Mouse (Mus musculus) heart, embryonic 11.5 days (tissue): Measurements from ENCODE around the gene Slc12a1. TPM values are rescaled to one million over a fixed set of nuclear protein-coding genes. Genes with fewer than 3 reads are reported as not detected.
"Not testable (repeated sequence)": the region's sequence is repeated elsewhere in the genome, so short reads cannot be mapped to it uniquely, and the experiment has no call there.

Experiments
- ATAC-seq: fragments of 200-750 bp; cut with Nextera tagmentation; replicated peaks from 2 replicates; pipeline ENCODE4 v1.8.0; 2017; ENCODE audit warnings: moderate library complexity; ENCODE audit not compliant: insufficient number of reproducible peaks, low FRiP score, low TSS enrichment
- H3K27ac ChIP-seq: fragments of 300-500 bp; sonication (generic); 2 replicates; pipeline ENCODE4 v1.5.1; 2014; ENCODE audit warnings: mild to moderate bottlenecking, low read depth, low read length
- H3K27me3 ChIP-seq: fragments of 300-500 bp; sonication (generic); 2 replicates; pipeline ENCODE4 v1.6.1; 2014; ENCODE audit warnings: mild to moderate bottlenecking, low read length, mixed read lengths; ENCODE audit not compliant: control insufficient read depth, insufficient read depth
- H3K36me3 ChIP-seq: fragments of 300-500 bp; sonication (generic); 2 replicates; pipeline ENCODE4 v1.6.1; 2014; ENCODE audit warnings: mild to moderate bottlenecking, low read length, moderate library complexity, mixed read lengths; ENCODE audit not compliant: control insufficient read depth, insufficient read depth
- H3K4me1 ChIP-seq: fragments of 300-500 bp; sonication (generic); 2 replicates; pipeline ENCODE4 v1.6.1; 2014; ENCODE audit warnings: low read length; ENCODE audit not compliant: control insufficient read depth, insufficient read depth
- H3K4me2 ChIP-seq: fragments of 300-500 bp; sonication (generic); 2 replicates; pipeline ENCODE4 v1.6.1; 2014; ENCODE audit warnings: mild to moderate bottlenecking, moderate library complexity
- H3K4me3 ChIP-seq: fragments of 300-500 bp; sonication (generic); 2 replicates; pipeline ENCODE4 v1.5.1; 2014; ENCODE audit warnings: low read depth, low read length
- H3K9ac ChIP-seq: fragments of 300-500 bp; sonication (generic); 2 replicates; pipeline ENCODE4 v1.6.1; 2014; ENCODE audit warnings: mild to moderate bottlenecking, low read depth, low read length, moderate library complexity
- H3K9me3 ChIP-seq: fragments of 300-500 bp; sonication (generic); replicated peaks from 2 replicates; pipeline ENCODE4 v1.6.1; 2016; ENCODE audit warnings: low read length; ENCODE audit not compliant: control insufficient read depth
- WGBS: fragments of 180-500 bp; shearing (Covaris S2); extraction: QIAGEN DNeasy Blood & Tissue Kit; methylation state at CpG from one replicate; pipeline ENCODE4 v1.1.7; 2014; ENCODE audit not compliant: insufficient replicate concordance; 5-methylcytosine and 5-hydroxymethylcytosine counted together
- polyA plus RNA-seq: library from polyadenylated mRNA; unstranded; fragments of >200 nt; fragmentation: Nextera tagmentation; extraction: Ambion mirVana; gene quantifications from 2 replicates; pipeline ENCODE4 v1.2.1, GENCODE M21; 2014

The Slc12a1 gene
- not detected in 2 replicates for polyA plus RNA-seq

DNA sequence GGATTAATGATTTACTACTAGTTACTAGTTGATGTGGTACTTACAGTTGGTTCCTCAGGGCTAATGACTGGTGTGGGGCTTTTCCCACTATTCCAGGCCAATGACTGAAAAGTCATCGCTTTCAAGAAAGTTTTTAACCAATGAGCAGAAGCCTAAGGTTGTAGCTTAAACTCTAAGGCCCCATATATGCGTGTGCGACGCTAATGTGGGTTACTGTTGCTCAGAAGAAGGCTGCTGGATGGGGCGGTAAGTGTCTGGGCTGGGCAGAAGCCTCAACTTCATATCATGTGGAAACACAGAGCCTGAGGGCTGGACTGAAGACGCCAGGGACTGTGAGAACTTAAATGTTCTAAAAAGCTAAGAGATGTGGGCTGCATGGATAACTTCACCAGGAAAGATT lies at the start of gene Slc12a1:
Gene Slc12a1, plus strand, starts transcription at position 118 of the 400 bp plus-strand sequence.
- H3K36me3 ChIP-seq = no peaks in the 10 kb centered on the region
- no peak within 1 kb of the TSS for H3K4me3 ChIP-seq
- no peaks in the 10 kb centered on the region for H3K9me3 ChIP-seq
- H3K27ac ChIP-seq = no peak within 1 kb of the TSS
- no peak within 1 kb of the TSS for H3K9ac ChIP-seq
- no peaks in the 10 kb centered on the region for H3K4me1 ChIP-seq
- 78% methylated on average over 6 of the region's 6 CpGs for WGBS
- ATAC-seq = no peak
- H3K27me3 ChIP-seq = no peaks in the 10 kb centered on the region
- H3K4me2 ChIP-seq = no peak within 1 kb of the TSS

- not testable (repeated sequence) for H3K27me3 ChIP-seq, H3K4me3 ChIP-seq, H3K4me1 ChIP-seq, H3K4me2 ChIP-seq, ATAC-seq, H3K9ac ChIP-seq, H3K27ac ChIP-seq, H3K9me3 ChIP-seq
- 98% methylated on average over 13 of the region's 13 CpGs for WGBS
- H3K36me3 ChIP-seq = peaks cover 24% of the 10 kb centered on the region
Observed at GRCm38 (mm10) chr2:125104491-125104890, 47.8 kb upstream of the Slc12a1 start.

DNA sequence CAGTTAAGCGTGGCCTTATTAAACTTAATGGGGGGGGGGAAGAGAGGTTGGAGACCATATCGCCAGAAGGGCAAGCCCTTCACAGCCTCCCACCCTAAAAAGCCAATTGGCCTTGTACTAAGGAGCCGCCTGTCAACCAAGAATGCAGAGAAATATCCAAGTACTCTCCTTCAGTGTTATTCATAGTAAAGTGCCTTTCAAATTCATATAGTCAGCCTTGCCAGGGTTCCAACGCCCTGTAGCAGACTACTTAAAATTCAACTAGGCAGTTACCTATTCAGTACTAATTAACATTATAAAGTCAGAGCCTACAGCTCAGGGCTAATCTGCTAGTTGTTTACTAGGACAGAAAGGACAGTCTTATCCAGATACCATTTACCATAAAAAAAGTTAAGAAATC lies 45.8 kb upstream of the Slc12a1 start:
- not testable (repeated sequence) for H3K4me1 ChIP-seq, H3K4me2 ChIP-seq, H3K9me3 ChIP-seq, ATAC-seq, H3K27ac ChIP-seq, H3K4me3 ChIP-seq, H3K27me3 ChIP-seq, H3K9ac ChIP-seq
- WGBS = 99% methylated on average over 4 of the region's 4 CpGs
- H3K36me3 ChIP-seq = peaks cover 21% of the 10 kb centered on the region

DNA sequence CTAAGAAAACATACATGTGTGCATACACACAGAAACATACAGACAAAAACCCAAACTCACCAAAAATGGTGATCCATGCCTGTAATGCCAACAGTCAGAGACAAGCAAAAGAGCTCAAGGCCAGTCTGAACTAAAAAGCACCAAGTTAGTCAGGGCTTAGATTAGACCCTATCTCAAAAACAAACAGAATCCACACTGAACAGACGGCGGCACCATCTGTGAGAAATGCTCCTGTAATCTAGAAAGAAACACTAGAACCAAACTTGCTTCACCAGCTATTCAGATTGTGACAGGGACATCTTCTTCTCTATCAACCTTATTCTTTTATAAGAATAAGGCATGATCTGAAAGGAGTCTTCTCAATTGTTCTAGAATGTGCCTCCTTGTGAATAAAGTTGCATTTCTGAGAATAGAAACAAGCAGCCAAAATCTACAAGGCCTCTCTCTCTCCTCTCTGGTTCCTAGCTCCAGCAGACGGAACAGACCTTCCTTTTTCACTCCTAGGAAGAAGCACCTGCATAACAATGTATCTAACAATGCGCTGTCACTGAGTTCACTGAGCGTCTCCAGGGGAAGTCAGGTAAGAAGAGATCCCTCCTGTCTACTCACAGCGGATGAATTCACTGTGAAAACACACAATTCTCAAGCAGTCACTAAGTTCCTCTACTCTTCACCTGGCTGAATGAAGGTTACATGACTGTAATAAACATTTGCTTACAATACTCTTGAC lies 32.8 kb upstream of the Slc12a1 start:
- Histone ChIP-seq H3K4me2 (no peak overlapping the region), H3K9me3 (no peaks in the 10 kb centered on the region), H3K4me1 (peaks cover 31% of the 10 kb centered on the region), H3K27me3 (no peaks in the 10 kb centered on the region), H3K4me3 (no peak overlapping the region), H3K9ac (no peak overlapping the region), H3K27ac (no peak overlapping the region), H3K36me3 (no peaks in the 10 kb centered on the region)
- ATAC-seq = no peak
- 53% methylated on average over 6 of the region's 6 CpGs for WGBS

DNA sequence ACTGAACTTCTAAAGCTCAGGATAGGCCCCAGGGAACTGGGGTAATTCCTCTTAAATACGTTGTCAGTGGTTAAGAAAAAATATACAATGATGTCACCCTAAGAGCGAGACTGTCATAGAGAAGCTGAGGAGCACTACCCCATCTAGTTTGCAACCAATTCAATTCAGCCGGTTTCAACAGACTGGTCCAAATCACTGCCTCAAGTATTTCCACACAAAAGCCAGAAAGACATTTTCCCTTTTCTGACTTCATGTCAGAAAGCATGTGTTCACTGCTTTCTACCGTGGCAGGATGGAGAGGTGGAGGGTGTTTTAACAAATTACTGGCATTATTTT lies 30.0 kb upstream of the Slc12a1 start:
- no peak for ATAC-seq
- WGBS = 13% methylated on average over 4 of the region's 4 CpGs

GRCm38 (mm10) chr2:125122624-125123476 lies 29.5 kb upstream of the Slc12a1 start:
- Histone ChIP-seq H3K4me3 (peak overlapping the region; percentile 79), H3K4me1 (peaks cover 31% of the 10 kb centered on the region), H3K27me3 (no peaks in the 10 kb centered on the region), H3K27ac (peak overlapping the region; percentile 84), H3K9me3 (no peaks in the 10 kb centered on the region), H3K9ac (peak overlapping the region; percentile 96), H3K36me3 (no peaks in the 10 kb centered on the region), H3K4me2 (peak overlapping the region; percentile 67)
- under 1% methylated on average over 45 of the region's 59 CpGs for WGBS
- ATAC-seq = peak; percentile 76

More for the DNA sequence above, 30.0 kb upstream of the Slc12a1 start:
- peak overlapping the region; percentile 67 for H3K4me2 ChIP-seq
- H3K9me3 ChIP-seq = no peaks in the 10 kb centered on the region
- H3K4me3 ChIP-seq = peak overlapping the region; percentile 79
- no peaks in the 10 kb centered on the region for H3K36me3 ChIP-seq
- peaks cover 31% of the 10 kb centered on the region for H3K4me1 ChIP-seq
- H3K27ac ChIP-seq = peak overlapping the region; percentile 84; the same call in 1 of the 2 replicates
- peak overlapping the region; percentile 96 for H3K9ac ChIP-seq
- H3K27me3 ChIP-seq = no peaks in the 10 kb centered on the region

- Histone ChIP-seq H3K36me3 (no peaks in the 10 kb centered on the region), H3K27me3 (no peaks in the 10 kb centered on the region), H3K9me3 (no peaks in the 10 kb centered on the region), H3K4me2 (peak within 1 kb of the TSS; percentile 67), H3K9ac (peak within 1 kb of the TSS; percentile 96), H3K4me3 (peak within 1 kb of the TSS; percentile 79), H3K4me1 (peaks cover 28% of the 10 kb centered on the region), H3K27ac (peak within 1 kb of the TSS; percentile 84)
- peak; percentile 86 for ATAC-seq
- WGBS = under 1% methylated on average over 36 of the region's 48 CpGs
Observed at GRCm38 (mm10) chr2:125123477-125123852, 28.8 kb upstream of the Slc12a1 start, which contains the start of gene Myef2. Myef2 (minus strand) TSS chr2:125123661.

DNA sequence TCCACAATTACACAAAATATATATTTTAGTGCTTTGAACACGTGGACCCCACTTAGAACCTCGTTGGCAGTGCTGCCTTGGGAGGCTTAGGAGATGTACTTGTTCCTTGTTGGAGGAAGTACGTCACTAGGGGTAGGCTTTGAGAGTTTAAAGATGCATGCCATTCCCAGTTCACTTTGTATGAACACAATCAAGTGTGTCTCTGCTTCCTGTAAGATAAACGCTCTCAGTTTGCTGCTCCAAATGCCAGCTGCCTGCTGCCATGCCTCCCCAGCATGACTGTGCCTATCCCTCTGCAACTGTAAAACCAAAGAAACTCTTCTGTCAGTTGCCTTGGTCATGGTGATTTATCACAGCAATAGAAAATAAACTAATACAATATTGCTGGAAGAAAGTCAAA lies 26.5 kb upstream of the Slc12a1 start:
- Histone ChIP-seq H3K27me3 (no peaks in the 10 kb centered on the region), H3K4me2 (no peak overlapping the region), H3K9ac (no peak overlapping the region), H3K4me3 (no peak overlapping the region), H3K27ac (no peak overlapping the region), H3K36me3 (no peaks in the 10 kb centered on the region), H3K4me1 (peaks cover 14% of the 10 kb centered on the region), H3K9me3 (no peaks in the 10 kb centered on the region)
- ATAC-seq = no peak
- 33% methylated on average over 4 of the region's 4 CpGs for WGBS
